Mouse (Mus musculus): ENCODE measurements around the gene Rad23a. TPM values are rescaled to one million over a fixed set of nuclear protein-coding genes. Genes with fewer than 3 reads are reported as not detected.
"Not testable (repeated sequence)": the region's sequence is repeated elsewhere in the genome, so short reads cannot be mapped to it uniquely, and the experiment has no call there.

Gene Rad23a
- polyA plus RNA-seq, 1 experiment from 2014 or later = 122 TPM

DNA sequence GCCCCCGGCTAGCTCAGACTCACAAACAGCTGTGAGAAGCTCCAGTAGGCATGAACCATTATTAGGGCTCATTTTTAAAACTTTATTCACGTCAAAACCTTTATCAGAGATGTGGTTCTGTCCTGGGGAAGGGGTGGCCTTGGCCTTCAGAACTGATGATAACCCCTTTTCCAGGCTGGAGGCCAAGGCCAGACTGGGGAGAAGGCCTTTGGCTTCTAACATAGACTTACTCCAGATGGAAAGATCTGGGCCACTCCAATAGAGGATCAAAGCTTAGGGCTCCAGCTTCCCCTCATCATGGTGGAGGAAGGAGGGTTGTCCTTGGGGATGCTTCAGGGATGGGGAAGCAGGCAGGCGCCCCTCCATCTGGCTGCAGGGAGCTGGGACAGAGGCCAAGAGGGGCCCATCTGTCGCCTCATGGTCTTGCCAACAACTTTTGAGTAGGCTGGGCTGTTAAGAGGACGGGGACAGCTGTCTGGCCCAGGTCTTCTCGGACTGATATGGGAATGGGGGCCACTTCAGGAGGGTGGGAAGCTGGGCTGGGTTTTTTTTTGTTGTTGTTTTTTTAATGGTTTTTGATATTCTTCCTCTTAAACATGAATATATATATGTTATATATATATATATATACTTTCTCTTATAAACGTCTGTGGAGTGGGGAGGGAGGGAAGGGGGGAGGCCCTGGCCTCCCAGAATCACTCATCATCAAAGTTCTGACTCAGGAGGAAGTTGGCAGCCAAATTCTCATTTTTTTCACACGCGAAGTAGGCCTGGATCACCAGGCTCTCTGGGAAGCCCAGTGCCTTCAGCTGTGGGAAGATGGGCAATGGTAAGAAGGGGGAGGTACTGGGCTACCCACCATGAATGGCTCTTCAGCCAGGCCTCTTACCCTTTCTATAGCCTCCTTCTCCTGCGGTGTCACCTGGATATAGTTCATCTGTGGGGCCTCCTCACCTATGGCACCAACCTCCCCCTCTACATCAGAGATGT, 5.3 kb downstream of the Rad23a start:
- H3K27ac ChIP-seq (ENCODE audit: low read length) = peak overlapping the region; percentile 52
- 56% methylated on average over 10 of the region's 10 CpGs for WGBS
- peaks cover 26% of the 10 kb centered on the region for H3K4me1 ChIP-seq (ENCODE audit: control insufficient read depth, insufficient read depth, low read length)
- 0 out of 2 replicates have a peak overlapping the region, but pooled peaks have one; percentile 9 for H3K9ac ChIP-seq (ENCODE audit: low read length)
- peak; percentile 28; the same call in 1 of the 2 replicates for ATAC-seq (ENCODE audit: insufficient read depth, low FRiP score)
- H3K36me3 ChIP-seq (ENCODE audit: control insufficient read depth, insufficient read depth, low read length) = peaks cover 25% of the 10 kb centered on the region; the same call in 1 of the 2 replicates
- H3K9me3 ChIP-seq (replicated peaks; ENCODE audit: control insufficient read depth, low read length) = no peaks in the 10 kb centered on the region
- no peaks in the 10 kb centered on the region for H3K27me3 ChIP-seq (ENCODE audit: control insufficient read depth, insufficient read depth, low read length)
- H3K4me2 ChIP-seq (ENCODE audit: low read depth, low read length) = no peak overlapping the region
- H3K4me3 ChIP-seq (replicated peaks; ENCODE audit: low read length) = no peak overlapping the region

DNA sequence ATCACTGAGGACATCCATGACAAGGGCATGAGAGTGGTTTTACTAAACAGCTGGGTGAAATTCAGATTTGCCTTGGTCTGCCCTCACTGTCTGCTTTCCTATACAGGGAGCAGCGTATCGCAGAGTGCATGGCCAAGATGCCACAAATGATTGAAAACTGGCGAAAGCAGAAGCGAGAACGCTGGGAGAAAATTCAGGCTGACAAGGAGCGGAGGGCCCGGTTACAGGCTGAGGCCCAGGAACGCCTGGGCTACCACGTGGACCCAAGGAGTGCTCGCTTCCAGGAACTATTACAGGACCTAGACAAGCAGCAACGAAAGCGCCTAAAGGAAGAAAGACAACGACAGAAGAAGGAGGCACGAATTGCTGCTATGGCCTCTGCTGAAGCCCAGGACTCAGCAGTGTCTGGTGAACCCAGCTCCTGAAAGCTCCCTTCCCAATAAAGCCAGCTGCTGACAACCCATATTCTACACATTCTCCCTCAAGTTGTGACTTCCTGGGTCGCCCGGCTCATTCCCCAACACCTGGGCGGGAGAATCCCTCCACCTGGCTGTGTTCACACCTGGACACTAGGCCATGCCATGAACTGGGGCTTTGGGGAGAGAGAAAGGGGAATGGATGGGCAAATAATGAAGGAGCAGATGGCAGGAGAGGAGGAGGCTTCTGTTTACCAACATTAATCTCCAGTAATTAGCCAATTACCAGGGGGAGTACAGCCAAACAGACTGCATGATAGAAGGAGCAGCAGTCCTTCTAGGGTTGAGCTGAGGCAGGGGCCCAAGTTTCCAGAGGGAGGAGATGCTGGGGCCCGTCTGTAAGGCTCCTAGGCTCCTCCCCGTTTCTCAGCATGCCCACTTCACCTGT, 6.2 kb downstream of the Rad23a start:
- Histone ChIP-seq H3K4me2 (ENCODE audit: low read depth, low read length) (no peak overlapping the region), H3K9ac (ENCODE audit: low read length) (no peak overlapping the region), H3K4me1 (ENCODE audit: control insufficient read depth, insufficient read depth, low read length) (peaks cover 20% of the 10 kb centered on the region), H3K36me3 (ENCODE audit: control insufficient read depth, insufficient read depth, low read length) (peaks cover 25% of the 10 kb centered on the region; the same call in 1 of the 2 replicates), H3K27ac (ENCODE audit: low read length) (peak overlapping the region; percentile 21; the same call in 1 of the 2 replicates), H3K4me3 (replicated peaks; ENCODE audit: low read length) (no peak overlapping the region), H3K27me3 (ENCODE audit: control insufficient read depth, insufficient read depth, low read length) (no peaks in the 10 kb centered on the region), H3K9me3 (replicated peaks; ENCODE audit: control insufficient read depth, low read length) (no peaks in the 10 kb centered on the region)
- WGBS = 82% methylated on average over 19 of the region's 19 CpGs
- no peak for ATAC-seq (ENCODE audit: insufficient read depth, low FRiP score)

DNA sequence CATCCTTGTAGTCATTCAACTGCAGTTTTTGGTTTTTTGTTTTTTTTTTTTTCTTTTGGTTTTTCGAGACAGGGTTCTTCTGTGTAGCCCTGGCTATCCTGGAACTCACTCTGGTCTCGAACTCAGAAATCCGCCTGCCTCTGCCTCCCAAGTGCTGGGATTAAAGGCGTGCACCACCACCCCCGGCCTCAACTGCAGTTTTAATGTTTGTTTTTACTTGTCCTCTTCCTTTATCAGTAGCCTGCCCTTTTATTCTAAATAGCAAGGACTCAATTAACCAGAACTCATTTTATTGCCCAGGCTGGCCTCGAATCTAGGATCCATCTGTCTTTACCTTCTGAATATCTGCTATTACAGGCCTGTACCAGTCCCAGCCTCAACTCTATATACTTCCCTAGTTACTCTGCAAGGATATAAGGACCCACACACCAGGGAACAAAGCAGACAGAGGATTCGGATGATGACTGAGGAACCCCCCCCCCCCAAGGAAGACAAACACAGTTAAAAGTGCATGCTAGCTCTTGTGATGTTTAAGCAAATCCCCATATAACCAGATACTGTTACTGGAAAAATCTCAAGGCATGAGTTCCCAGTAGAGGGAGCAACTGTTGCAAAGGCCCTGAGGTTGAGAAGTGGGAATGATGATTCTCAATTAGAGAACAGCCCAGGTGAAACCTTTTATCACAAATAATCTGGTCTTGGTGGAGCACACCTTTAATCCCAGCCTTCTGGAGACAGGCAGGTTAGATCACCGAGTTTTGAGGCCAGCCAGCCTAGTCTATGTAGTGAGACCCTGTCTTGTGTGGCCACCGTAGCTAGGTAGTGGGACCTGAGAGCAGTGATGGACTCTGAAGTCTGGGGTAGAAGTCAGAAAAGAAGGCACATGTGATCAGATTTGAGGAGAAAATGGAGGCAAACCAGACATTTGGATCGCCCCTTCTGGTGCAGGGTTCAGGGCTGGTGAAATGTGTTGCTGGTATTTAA, 7.4 kb downstream of the Rad23a start:
- H3K27ac ChIP-seq (ENCODE audit: low read length) = peak overlapping the region; percentile 95

DNA sequence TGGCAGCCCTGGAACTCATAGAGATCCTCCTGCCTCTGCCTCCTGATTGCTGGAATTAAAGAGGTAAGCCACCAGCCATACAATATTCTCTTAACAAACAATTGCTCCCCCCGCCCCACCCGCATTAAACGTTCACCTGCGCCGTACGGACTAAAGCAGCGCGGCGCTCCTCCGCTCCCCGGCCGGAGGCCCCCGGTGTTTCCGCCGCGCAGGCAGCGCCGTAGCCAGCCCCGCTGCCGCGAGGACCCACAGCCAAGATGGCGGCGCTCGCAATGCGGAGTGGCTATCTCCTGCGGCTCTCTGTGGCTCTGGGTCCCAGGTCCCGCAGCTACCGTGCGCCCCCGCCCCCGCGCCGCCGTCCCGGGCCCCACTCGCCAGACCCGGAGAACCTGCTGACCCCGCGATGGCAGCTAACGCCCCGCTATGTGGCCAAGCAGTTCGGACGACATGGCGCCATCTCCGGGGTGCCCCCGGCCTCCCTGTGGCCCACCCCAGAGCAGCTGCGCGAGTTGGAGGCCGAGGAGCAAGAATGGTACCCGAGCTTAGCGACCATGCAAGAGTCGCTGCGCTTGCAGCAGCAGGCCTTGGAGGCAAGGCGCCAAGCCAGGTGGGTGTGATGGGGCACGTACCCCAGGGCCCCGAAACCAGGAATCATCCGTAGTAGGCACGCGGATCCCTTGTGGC, 8.3 kb downstream of the Rad23a start:
- Histone ChIP-seq H3K9me3 (replicated peaks; ENCODE audit: control insufficient read depth, low read length) (no peaks in the 10 kb centered on the region), H3K36me3 (ENCODE audit: control insufficient read depth, insufficient read depth, low read length) (peaks cover 13% of the 10 kb centered on the region; the same call in 1 of the 2 replicates), H3K27me3 (ENCODE audit: control insufficient read depth, insufficient read depth, low read length) (no peaks in the 10 kb centered on the region), H3K27ac (ENCODE audit: low read length) (peak overlapping the region; percentile 95), H3K9ac (ENCODE audit: low read length) (peak overlapping the region; percentile 99), H3K4me3 (replicated peaks; ENCODE audit: low read length) (peak overlapping the region; percentile 98), H3K4me1 (ENCODE audit: control insufficient read depth, insufficient read depth, low read length) (peaks cover 18% of the 10 kb centered on the region), H3K4me2 (ENCODE audit: low read depth, low read length) (peak overlapping the region; percentile 75)
- ATAC-seq (ENCODE audit: insufficient read depth, low FRiP score) = peak; percentile 78
- WGBS = 1% methylated on average over 59 of the region's 59 CpGs

More for the DNA sequence above, 7.4 kb downstream of the Rad23a start:
- H3K4me3 ChIP-seq (replicated peaks; ENCODE audit: low read length) = peak overlapping the region; percentile 98
- no peaks in the 10 kb centered on the region for H3K27me3 ChIP-seq (ENCODE audit: control insufficient read depth, insufficient read depth, low read length)
- peak overlapping the region; percentile 75 for H3K4me2 ChIP-seq (ENCODE audit: low read depth, low read length)
- peak overlapping the region; percentile 99 for H3K9ac ChIP-seq (ENCODE audit: low read length)
- WGBS = 53% methylated on average over 10 of the region's 10 CpGs
- peaks cover 19% of the 10 kb centered on the region; the same call in 1 of the 2 replicates for H3K36me3 ChIP-seq (ENCODE audit: control insufficient read depth, insufficient read depth, low read length)
- H3K9me3 ChIP-seq (replicated peaks; ENCODE audit: control insufficient read depth, low read length) = no peaks in the 10 kb centered on the region
- peaks cover 18% of the 10 kb centered on the region for H3K4me1 ChIP-seq (ENCODE audit: control insufficient read depth, insufficient read depth, low read length)
- ATAC-seq (ENCODE audit: insufficient read depth, low FRiP score) = no peak

DNA sequence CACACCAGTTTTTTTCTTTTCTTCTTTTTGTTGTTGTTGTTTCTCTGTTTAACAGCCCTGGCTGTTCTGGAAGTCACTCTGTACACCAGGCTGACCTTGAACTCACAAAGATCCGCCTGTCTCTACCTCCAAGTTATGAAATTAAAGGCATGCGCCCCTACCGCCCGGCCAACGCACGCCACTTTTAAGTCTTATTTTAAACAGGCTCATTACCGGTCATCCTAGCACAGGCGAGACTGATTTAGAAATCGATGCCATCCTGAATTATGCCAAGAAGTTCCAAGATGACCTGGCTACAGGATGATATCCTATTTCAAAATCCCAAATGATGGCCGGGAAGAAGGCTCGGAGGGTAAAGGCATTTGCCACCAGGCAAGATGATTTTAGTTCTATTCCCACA, 9.0 kb downstream of the Rad23a start, which contains the start of gene Gadd45gip1:
Gadd45gip1 (plus strand) TSS at position 33 of the 400 bp plus-strand sequence.
- Histone ChIP-seq H3K27ac (ENCODE audit: low read length) (peak within 1 kb of the TSS; percentile 95), H3K9ac (ENCODE audit: low read length) (peak within 1 kb of the TSS; percentile 99), H3K9me3 (replicated peaks; ENCODE audit: control insufficient read depth, low read length) (no peaks in the 10 kb centered on the region), H3K4me2 (ENCODE audit: low read depth, low read length) (peak within 1 kb of the TSS; percentile 75), H3K27me3 (ENCODE audit: control insufficient read depth, insufficient read depth, low read length) (no peaks in the 10 kb centered on the region), H3K36me3 (ENCODE audit: control insufficient read depth, insufficient read depth, low read length) (peaks cover 10% of the 10 kb centered on the region; the same call in 1 of the 2 replicates), H3K4me1 (ENCODE audit: control insufficient read depth, insufficient read depth, low read length) (peaks cover 18% of the 10 kb centered on the region), H3K4me3 (replicated peaks; ENCODE audit: low read length) (peak within 1 kb of the TSS; percentile 98)
- ATAC-seq (ENCODE audit: insufficient read depth, low FRiP score) = no peak
- WGBS = 64% methylated on average over 11 of the region's 11 CpGs

DNA sequence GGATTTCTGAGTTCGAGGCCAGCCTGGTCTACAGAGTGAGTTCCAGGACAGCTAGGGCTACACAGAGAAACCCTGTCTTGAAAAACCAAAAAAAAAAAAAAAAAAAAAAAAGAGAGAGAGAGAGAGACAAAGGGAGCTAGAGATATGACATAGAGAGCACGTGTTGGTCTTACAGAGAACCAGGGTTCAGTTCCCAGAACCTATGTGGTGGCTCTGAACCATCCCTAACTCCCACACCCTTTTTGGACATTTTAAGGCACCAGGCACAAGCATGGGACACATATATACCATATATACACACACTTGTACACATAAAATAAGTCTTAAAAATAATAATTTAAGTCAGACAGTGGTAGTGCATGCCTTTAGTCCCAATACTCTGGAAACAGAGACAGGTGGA, 13.9 kb downstream of the Rad23a start:
- not testable (repeated sequence) for H3K27ac ChIP-seq (ENCODE audit: low read length); H3K9ac ChIP-seq (ENCODE audit: low read length); H3K9me3 ChIP-seq (replicated peaks; ENCODE audit: control insufficient read depth, low read length); H3K36me3 ChIP-seq (ENCODE audit: control insufficient read depth, insufficient read depth, low read length); ATAC-seq (ENCODE audit: insufficient read depth, low FRiP score); H3K27me3 ChIP-seq (ENCODE audit: control insufficient read depth, insufficient read depth, low read length); H3K4me2 ChIP-seq (ENCODE audit: low read depth, low read length); H3K4me3 ChIP-seq (replicated peaks; ENCODE audit: low read length); H3K4me1 ChIP-seq (ENCODE audit: control insufficient read depth, insufficient read depth, low read length)
- WGBS = 81% methylated on average over 1 of the region's 2 CpGs

DNA sequence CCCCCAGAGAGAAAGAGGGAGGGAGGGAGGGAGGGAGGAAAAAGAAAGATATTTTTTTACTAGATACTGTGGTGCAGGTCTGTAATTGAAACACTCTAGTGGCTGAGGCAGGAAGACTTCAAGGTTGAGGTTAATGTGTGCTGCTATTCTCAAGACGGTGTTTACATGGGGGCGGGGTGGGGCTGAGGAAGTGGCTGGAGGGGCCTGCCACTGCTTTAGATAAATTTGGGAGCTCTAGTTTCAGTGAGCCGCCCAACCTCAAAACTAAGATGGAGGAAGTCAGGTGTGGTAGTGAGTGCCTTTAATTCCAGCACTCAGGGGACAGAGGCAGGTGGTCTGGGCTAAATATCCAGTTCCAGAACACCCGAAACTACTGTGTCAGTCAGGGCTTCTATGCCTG, 14.8 kb downstream of the Rad23a start:
- Histone ChIP-seq H3K4me3 (replicated peaks; ENCODE audit: low read length) (no peak overlapping the region), H3K9ac (ENCODE audit: low read length) (no peak overlapping the region), H3K27ac (ENCODE audit: low read length) (no peak overlapping the region), H3K9me3 (replicated peaks; ENCODE audit: control insufficient read depth, low read length) (no peaks in the 10 kb centered on the region), H3K27me3 (ENCODE audit: control insufficient read depth, insufficient read depth, low read length) (no peaks in the 10 kb centered on the region), H3K36me3 (ENCODE audit: control insufficient read depth, insufficient read depth, low read length) (no peaks in the 10 kb centered on the region), H3K4me2 (ENCODE audit: low read depth, low read length) (no peak overlapping the region), H3K4me1 (ENCODE audit: control insufficient read depth, insufficient read depth, low read length) (peaks cover 3% of the 10 kb centered on the region)
- 34% methylated on average over 4 of the region's 4 CpGs for WGBS
- no peak for ATAC-seq (ENCODE audit: insufficient read depth, low FRiP score)
